Comparison of ENCODE assay signal across 9 mouse cellular contexts in the genomic region with DNA sequence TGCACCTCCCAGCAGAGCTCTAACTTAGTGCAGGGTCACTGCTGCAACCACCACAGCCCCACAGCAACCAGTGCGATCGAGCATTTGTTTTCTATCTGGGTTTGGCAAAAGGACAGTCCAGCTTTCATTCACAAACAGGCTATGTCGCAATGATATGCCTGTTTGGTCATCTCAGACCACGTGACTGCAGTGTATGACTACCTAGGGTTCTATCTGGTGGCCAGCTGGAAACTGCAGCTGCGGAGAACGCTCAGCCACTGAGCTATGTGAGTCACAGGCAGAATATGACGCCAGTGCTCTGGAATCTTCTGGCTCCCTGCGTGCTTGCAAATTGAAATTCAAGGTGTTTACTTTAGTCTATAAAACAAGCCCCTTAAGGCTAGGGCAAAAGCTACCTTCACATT.
DNase-seq lines count a peak whose midpoint lies in the region; ATAC-seq and TF ChIP-seq lines count a peak whose summit lies in the region.
"Had no signal": no experiment of that assay in that cellular context is flagged by ENCODE, and none has a peak within 500 bp of the region (broad histone marks: within the 10 kb centered on the region; RNA-seq: fewer than 3 reads in every experiment).

No protein-coding gene starts in this region.

- H3K9me3 ChIP-seq in heart, embryonic 10.5 days: no peaks in the 10 kb centered on the region
- no peaks in the 10 kb centered on the region for H3K9me3 ChIP-seq in midbrain, embryonic 13.5 days
- H3K9me3 ChIP-seq: embryonic facial prominence, embryonic 15.5 days had no signal

- no peaks in the 10 kb centered on the region for H3K36me3 ChIP-seq in heart, adult 2 months (ENCODE audit: control insufficient read depth, insufficient read depth, low read length)
- H3K36me3 ChIP-seq in heart, embryonic 10.5 days: no peaks in the 10 kb centered on the region
- no peaks in the 10 kb centered on the region for H3K36me3 ChIP-seq in midbrain, embryonic 13.5 days
- H3K36me3 ChIP-seq: embryonic facial prominence, embryonic 15.5 days had no signal

- H3K27ac ChIP-seq in heart, adult 2 months: peak overlapping the region; percentile 57
- H3K27ac ChIP-seq in heart, embryonic 10.5 days: no peak overlapping the region
- no peak overlapping the region for H3K27ac ChIP-seq in midbrain, embryonic 13.5 days
- H3K27ac ChIP-seq: embryonic facial prominence, embryonic 15.5 days had no signal

- peak; percentile 85 for TF ChIP-seq EP300 in heart, adult 2 months (IDR thresholded peaks at IDR 0.05; ENCODE audit: insufficient read depth, low read depth, low read length)

- no peaks in the 10 kb centered on the region for H3K79me2 ChIP-seq in heart, adult 2 months (replicated peaks; ENCODE audit: control insufficient read depth, insufficient read depth, low read length)

- ATAC-seq in midbrain, embryonic 13.5 days: no peak

- peak; percentile 68 to 87 for DNase-seq in heart, adult 2 months
- DNase-seq in heart, embryonic 10.5 days (ENCODE audit: low spot score): no peak
- DNase-seq in gastrocnemius, adult 18-20 months (ENCODE audit: low spot score): peak; percentile 93
- peak; percentile 28 for DNase-seq in kidney, postnatal 10 days
- DNase-seq in lung, postnatal 14 days: peak; percentile 68
- DNase-seq in embryo, embryonic 11 days: no peak
- no peak for DNase-seq in testis, postnatal 14 days (ENCODE audit: low spot score)

- H3K27me3 ChIP-seq in heart, adult 2 months (ENCODE audit: control insufficient read depth, insufficient read depth, low read length): no peaks in the 10 kb centered on the region
- H3K27me3 ChIP-seq in heart, embryonic 10.5 days (ENCODE audit: insufficient read depth, poor library complexity, severe bottlenecking): no peaks in the 10 kb centered on the region
- no peaks in the 10 kb centered on the region for H3K27me3 ChIP-seq in midbrain, embryonic 13.5 days
- H3K27me3 ChIP-seq: embryonic facial prominence, embryonic 15.5 days had no signal

- no peak overlapping the region for H3K4me2 ChIP-seq in midbrain, embryonic 13.5 days (replicated peaks)
- H3K4me2 ChIP-seq: embryonic facial prominence, embryonic 15.5 days had no signal

- intact Hi-C loops in heart, adult 2 months (cut with DNase I): no loop called here

- no peak overlapping the region for H3K4me3 ChIP-seq in heart, adult 2 months
- no peak overlapping the region for H3K4me3 ChIP-seq in heart, embryonic 10.5 days
- no peak overlapping the region for H3K4me3 ChIP-seq in midbrain, embryonic 13.5 days (replicated peaks)
- H3K4me3 ChIP-seq: embryonic facial prominence, embryonic 15.5 days had no signal

- WGBS in heart, adult 2 months: 42% methylated on average over 8 of the region's 8 CpGs
- 79% methylated on average over 8 of the region's 8 CpGs for WGBS in heart, embryonic 10.5 days
- WGBS in midbrain, embryonic 13.5 days: 89% methylated on average over 8 of the region's 8 CpGs

- no peak for TF ChIP-seq CTCF in heart, adult 2 months (IDR thresholded peaks at IDR 0.05)

- peaks cover 4% of the 10 kb centered on the region for H3K4me1 ChIP-seq in heart, adult 2 months (ENCODE audit: control insufficient read depth, insufficient read depth, low read length)
- peaks cover 18% of the 10 kb centered on the region for H3K4me1 ChIP-seq in heart, embryonic 10.5 days
- no peaks in the 10 kb centered on the region for H3K4me1 ChIP-seq in midbrain, embryonic 13.5 days (replicated peaks)

- H3K9ac ChIP-seq in heart, adult 2 months (ENCODE audit: low read depth, low read length): no peak overlapping the region
- no peak overlapping the region for H3K9ac ChIP-seq in midbrain, embryonic 13.5 days (replicated peaks)
- H3K9ac ChIP-seq: embryonic facial prominence, embryonic 15.5 days had no signal

- TF ChIP-seq POLR2A in heart, adult 2 months (IDR thresholded peaks at IDR 0.05; ENCODE audit: insufficient read depth, low read depth, low read length): no peak

Comparison
In these comparisons a context has a peak if more than half of its experiments do, and no peak if none do; other contexts are left out.
1. DNase-seq: peak in heart, adult 2 months (2 of 2), gastrocnemius, adult 18-20 months (single experiment), kidney, postnatal 10 days (single experiment) and lung, postnatal 14 days (single experiment); none in heart, embryonic 10.5 days (single experiment), embryo, embryonic 11 days (single experiment) and testis, postnatal 14 days (single experiment).